Mouse (Mus musculus) left cerebral cortex, adult 2 months (tissue): ENCODE measurements at regions not wholly inside any gene's neighbourhood (a gene's known extent, or its start where the extent isn't known, plus 50 kb on each side); places are given as distances from the start of the nearest gene placed in this dataset.

Source experiments
- DNase-seq, 2 experiments: peaks; one replicate each; pipeline ENCODE4 v3.0.0; 2021 to 2022; ENCODE audit warnings: low spot score in 2 of 2, mixed read lengths in 1 of 2; ENCODE audit errors: extremely low spot score in 1 of 2
- H3K27ac ChIP-seq: fragments of 200-600 bp; 2 replicates; pipeline ENCODE4 v1.8.1; 2022
- H3K4me3 ChIP-seq: fragments of 200-600 bp; 2 replicates; pipeline ENCODE4 v1.8.1; 2022
- CTCF ChIP-seq: fragments of 200-600 bp; IDR thresholded peaks from 2 replicates; pipeline ENCODE4 v1.8.1; 2022; ENCODE audit warnings: antibody characterized with exemption, mild to moderate bottlenecking, moderate library complexity
- intact Hi-C: fragments of 180-260 bp; cut with DNase I; formaldehyde crosslinking; loops from one replicate; pipeline ENCODE4 v1.15.1; 2025

DNA sequence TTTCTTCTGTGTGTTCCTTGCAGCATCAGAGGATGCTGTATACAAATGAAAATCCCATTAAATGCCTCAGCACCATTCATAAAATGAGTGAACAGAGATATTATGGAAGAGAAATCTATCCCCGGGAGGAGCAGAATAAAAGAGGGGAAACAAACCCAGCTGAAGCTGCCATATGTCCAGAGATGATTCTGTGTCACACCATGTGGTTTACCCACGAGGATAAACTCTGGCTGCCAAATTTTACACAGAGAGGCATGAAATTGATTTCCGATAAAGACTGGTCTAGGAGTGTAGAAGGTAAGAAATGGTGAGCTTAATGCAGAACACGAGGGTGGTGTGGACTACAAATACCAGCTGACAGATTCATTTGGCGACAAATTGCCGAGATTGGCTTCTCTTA lies 111.1 kb downstream of the Mbip start:
- intact Hi-C loops, result no loop called here
- no peak overlapping the region for H3K4me3 ChIP-seq
- TF ChIP-seq CTCF, result no peak
- DNase-seq, result no peak
- H3K27ac ChIP-seq, result no peak overlapping the region

DNA sequence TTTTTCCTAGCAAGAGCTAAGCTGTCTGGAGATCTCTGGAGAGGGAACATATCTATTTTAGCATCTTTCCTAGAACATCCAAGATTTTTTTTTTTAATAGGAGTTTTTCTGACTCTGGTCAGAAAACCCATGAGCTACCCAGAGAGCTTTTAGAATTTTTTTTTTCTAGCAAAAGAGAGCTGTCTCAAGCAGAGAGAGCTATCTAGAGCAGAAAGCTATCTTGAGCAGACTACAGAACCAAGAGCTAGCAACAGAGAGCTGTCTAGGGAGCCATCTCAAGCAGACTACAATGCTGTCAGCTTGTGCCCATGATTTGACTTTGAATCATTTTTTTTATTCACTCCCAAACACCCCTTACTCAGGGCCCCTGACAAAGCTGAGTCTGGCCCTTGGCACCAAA lies 112.5 kb downstream of the Mbip start:
- no peak for DNase-seq
- intact Hi-C loops, result no loop called here
- no peak overlapping the region for H3K27ac ChIP-seq
- H3K4me3 ChIP-seq, result no peak overlapping the region
- TF ChIP-seq CTCF, result no peak

DNA sequence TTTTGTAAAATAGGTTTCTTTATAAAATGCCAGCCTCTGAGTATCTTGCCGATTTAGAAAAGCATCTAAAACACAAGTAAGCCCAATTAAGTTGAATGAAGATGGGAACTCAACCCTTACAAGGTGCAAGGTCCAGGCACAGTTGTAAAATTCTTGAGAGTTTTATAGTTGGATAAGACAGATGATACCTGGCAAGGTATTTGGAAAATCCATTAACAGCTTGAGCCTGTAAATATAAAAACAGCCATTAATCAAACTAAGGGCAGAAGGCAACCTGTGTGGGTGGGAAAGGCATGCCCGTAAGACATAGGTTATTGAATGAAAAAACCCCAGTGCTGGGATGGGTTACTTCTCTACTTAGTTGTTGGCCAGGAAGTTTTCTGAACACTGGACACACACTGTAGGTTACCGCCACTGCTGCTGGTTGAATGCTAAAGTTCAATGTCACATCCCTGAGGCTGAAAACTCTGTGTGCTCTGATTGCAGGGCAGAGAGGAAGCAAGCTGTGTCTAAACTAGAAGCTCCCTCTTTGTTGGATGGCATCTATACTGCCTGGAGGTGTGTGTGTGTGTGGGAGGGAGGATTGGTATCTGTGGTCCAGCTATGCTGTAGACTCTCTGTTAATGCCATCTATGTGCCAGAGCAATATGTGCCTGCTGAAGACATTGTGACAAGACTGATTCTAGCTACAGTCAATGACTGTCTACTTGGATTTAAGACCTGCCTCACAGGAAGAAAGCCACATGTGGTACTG lies 121.4 kb downstream of the Mbip start:
- Histone ChIP-seq H3K4me3 (no peak overlapping the region), H3K27ac (no peak overlapping the region)
- intact Hi-C loops, result no loop called here
- no peak for TF ChIP-seq CTCF
- DNase-seq, result no peak

DNA sequence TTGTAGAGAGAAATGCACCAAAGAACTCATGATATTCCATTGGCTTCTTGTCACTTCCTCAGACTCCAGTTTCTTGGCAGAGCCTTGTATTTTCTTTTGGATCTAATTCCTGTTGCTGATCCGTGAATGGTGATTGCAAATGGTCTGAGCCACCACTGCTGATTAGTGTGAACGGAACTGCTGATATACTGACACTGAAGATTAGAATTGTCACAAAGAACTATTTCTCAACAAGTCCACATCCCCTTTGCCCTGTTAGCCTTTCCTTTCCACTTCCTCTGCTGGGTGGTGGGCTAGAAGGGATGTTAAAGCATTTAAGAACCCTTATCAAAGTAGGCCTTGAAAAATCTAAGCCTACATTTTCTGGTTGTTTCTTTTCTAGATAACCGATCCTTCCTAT lies 152.2 kb downstream of the Mbip start:
- intact Hi-C loops, result no loop called here
- Histone ChIP-seq H3K27ac (no peak overlapping the region), H3K4me3 (no peak overlapping the region)
- no peak for TF ChIP-seq CTCF
- no peak for DNase-seq

DNA sequence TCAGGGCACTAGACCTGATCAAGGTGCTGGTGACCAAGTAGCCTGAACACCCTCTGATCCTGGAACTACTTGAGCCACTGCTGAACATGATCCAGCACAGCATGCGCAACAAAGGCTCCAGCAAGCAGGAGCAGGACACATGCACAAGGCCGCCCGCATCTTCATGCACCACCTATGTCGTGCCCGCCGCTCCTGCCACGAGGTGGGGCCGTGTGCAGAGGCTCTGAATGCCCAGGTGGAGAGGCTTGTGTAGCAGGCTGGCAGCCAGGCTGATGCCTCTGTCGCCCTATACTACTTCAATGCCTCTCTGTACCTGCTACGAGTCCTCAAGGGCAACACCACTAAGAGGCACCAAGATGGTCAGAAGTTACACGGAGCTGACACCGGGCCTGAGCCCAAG lies 156.1 kb downstream of the Mbip start:
- no peak for DNase-seq
- no peak for TF ChIP-seq CTCF
- H3K4me3 ChIP-seq, result no peak overlapping the region
- intact Hi-C loops, result no loop called here
- no peak overlapping the region for H3K27ac ChIP-seq

DNA sequence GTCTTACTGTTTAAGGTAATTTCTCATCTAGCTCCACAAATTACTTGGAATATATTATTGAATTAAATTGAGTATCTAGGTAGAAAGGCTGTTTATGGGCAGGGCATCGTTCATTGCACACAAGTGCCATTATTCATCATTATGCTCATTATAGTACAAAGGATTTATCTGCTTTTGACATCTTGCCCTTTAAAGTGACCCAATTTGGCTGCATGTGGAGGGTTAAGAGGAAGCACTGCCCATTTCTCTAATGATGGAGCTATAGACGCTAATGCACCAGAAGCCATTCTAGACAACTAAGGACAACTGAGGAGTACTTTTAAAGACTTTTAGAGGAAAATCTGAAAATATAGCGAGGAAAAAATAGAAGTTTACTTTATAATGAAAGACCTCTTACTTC lies 185.0 kb downstream of the Mbip start:
- H3K27ac ChIP-seq, result no peak overlapping the region
- TF ChIP-seq CTCF, result no peak
- intact Hi-C loops, result no loop called here
- DNase-seq, result no peak
- H3K4me3 ChIP-seq, result no peak overlapping the region

DNA sequence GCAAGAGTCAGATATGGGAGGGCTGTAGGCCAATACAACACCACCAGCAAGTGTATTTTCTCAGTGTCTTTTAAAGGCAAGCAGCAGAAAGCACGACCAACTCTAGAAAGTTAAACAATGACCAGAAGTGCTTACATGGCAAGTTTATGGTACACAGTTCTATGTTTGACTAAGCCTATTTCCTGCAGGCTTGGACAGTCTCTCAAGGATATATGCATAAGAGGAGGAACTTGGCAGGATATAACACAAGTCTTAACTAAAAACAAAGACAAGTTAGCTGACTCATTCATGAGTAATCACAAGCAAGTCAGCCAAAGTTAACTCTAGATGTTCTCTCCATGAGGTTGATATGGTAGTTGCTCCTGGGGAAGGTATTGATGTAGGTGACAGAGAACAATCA lies 201.3 kb downstream of the Mbip start:
- Histone ChIP-seq H3K4me3 (no peak overlapping the region), H3K27ac (no peak overlapping the region; the same call in 1 of the 2 replicates)
- no peak for DNase-seq
- no peak for TF ChIP-seq CTCF
- intact Hi-C loops, result loop anchor here (10.0 kb wide), 1 partner anchor 130 kb away; no protein-coding TSS in a partner anchor

DNA sequence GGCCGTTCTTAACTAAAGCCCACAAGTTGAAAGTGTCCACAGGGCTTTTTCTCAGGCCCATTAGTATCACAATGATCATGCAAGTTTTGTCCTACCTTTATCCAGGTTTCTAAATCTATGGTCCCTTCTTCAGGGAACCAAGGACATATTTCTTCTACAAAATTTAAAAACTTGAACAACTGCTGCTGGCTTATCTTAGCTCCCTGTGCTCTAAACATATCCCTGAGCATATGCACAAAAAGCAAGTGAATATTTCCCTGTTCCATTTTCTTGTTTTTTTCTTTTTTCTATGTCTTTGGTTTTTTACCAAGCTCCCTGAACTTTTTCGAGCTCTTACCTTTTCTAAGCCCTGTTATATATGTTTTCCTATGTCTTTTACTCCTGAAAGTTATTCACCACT lies 201.9 kb downstream of the Mbip start:
- no peak overlapping the region for H3K4me3 ChIP-seq
- no peak for TF ChIP-seq CTCF
- DNase-seq, result no peak
- intact Hi-C loops, result loop anchor here (10.0 kb wide), 1 partner anchor 131 kb away; no protein-coding TSS in a partner anchor
- H3K27ac ChIP-seq, result no peak overlapping the region; the same call in 1 of the 2 replicates

DNA sequence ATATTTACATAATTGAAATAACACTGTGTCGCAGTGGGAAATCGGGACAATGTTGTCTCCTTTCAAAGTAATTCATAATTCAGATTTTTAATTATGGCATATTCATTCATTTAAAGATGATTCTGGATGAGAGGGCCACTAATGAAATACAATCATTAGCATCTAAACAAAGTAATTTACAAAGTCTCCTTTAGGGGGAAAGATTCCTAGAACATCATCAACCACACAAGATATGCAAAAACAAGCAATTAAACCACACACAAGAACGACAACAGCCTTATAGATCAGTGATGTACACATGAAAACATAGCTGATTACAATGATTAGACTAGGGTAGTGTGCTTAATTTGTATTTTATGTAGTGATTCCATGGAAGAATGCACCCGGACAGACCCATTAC lies 231.2 kb downstream of the Mbip start:
- intact Hi-C loops, result no loop called here
- TF ChIP-seq CTCF, result no peak
- no peak overlapping the region for H3K4me3 ChIP-seq
- no peak overlapping the region for H3K27ac ChIP-seq
- no peak for DNase-seq

DNA sequence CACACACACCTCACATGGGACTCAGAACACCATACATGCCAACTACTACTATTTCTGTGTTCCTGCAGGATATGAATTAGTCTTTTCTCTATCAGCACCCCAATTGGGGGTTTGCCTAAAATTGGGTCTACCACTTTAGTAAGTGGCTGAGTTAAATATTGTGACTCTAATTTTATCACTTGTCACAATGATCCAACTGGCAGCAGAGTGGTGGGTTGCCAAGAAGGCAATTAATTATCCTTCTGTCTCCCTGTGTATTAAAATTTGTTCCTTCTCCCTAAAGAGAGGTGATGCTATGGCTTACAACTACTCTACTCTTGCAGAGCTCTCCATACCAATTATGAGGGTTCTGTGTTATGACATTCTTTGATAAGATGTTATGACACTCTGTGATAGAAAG lies 245.3 kb downstream of the Brms1l start:
- TF ChIP-seq CTCF, result no peak
- intact Hi-C loops, result no loop called here
- no peak for DNase-seq
- Histone ChIP-seq H3K27ac (no peak overlapping the region), H3K4me3 (no peak overlapping the region)

DNA sequence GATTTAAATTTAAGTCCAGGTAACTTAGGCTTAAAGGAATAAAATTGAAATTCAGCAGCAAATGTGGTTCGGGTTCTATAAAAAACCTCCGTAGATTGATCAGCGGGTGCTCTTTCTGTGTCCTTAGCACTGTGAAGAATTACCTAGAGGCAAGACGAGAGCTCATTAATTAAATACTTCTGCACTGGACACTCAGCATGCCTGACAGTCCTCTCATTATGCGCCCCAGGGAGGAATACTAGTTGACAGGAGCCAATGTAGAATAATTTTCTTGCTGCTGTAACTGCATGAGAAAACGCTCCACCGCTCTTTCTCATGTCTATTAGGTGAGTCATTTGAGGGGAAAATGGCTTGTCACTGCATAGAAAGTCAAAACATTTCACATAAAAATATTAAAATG lies 228.1 kb downstream of the Brms1l start:
- no peak overlapping the region for H3K4me3 ChIP-seq
- DNase-seq, result no peak
- intact Hi-C loops, result no loop called here

DNA sequence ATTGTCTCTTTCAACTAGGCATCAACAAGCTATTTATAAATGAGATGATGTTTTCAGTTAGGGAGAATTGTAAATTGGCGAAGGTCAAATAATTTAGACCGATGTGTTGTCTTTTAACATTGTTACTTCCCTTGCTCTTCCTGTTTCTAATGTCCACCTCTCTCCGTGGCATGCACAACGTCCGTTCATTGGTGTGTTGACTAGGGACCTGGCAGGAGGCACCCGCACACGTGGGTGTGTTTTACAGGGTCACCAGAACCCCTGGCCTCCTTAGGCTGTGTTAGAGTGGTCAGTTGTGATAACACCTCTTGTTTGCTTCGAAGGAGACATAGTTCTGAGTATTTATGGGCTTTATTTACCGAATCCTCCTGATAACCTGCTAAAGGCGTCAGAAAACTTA lies 222.8 kb downstream of the Brms1l start:
- no peak for DNase-seq
- intact Hi-C loops, result loop anchor here (1.0 to 5.0 kb wide), 5 partner anchors 172 to 578 kb away; no protein-coding TSS in a partner anchor
- TF ChIP-seq CTCF, result no peak
- H3K4me3 ChIP-seq, result no peak overlapping the region
- no peak overlapping the region for H3K27ac ChIP-seq

More for the DNA sequence above, 228.1 kb downstream of the Brms1l start:
- no peak overlapping the region for H3K27ac ChIP-seq
- TF ChIP-seq CTCF, result no peak

DNA sequence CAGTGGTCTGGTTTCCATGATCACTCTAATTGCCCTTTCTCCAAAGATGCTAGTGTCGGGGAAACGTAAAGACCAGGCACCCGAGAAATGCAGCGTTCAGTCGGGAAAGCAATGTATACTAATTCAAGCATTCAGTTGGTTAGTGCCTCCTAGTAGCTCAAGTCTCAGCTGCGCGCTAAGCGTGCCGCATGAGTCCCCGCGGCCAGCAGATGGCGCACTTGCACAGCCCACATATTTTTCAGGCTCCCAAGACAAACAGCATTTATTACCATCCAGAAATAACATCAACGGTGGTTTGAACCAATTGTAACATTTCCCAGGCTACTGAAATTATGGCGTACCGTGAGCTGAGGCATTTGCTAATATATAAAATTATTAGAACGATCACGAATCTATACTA lies 222.3 kb downstream of the Brms1l start:
- DNase-seq, result peak; percentile 85 to 89
- intact Hi-C loops, result loop anchor here (1.0 to 5.0 kb wide), 5 partner anchors 171 to 579 kb away; no protein-coding TSS in a partner anchor
- peak; percentile 97 for TF ChIP-seq CTCF
- H3K4me3 ChIP-seq, result no peak overlapping the region
- no peak overlapping the region for H3K27ac ChIP-seq
